Mouse (Mus musculus): Measurements from ENCODE around the gene Zfp316. TPM values are rescaled to one million over a fixed set of nuclear protein-coding genes. Genes with fewer than 3 reads are reported as not detected.

Zfp316 gene
- polyA plus RNA-seq, 1 experiment from 2014 or later: 0.26 TPM

GRCm38 (mm10) chr5:143226790-143227189 is 43.0 kb downstream of the Zfp316 start, which contains the start of gene Spdye4a:
Gene Spdye4a (minus strand): TSS chr5:143226890.
- Histone ChIP-seq H3K4me3 (ENCODE audit: low read depth, low read length) (no peak within 1 kb of the TSS), H3K36me3 (ENCODE audit: control insufficient read depth, insufficient read depth) (no peaks in the 10 kb centered on the region), H3K9ac (ENCODE audit: low read depth, low read length) (no peak within 1 kb of the TSS), H3K4me1 (ENCODE audit: control insufficient read depth, low read depth, low read length) (no peaks in the 10 kb centered on the region), H3K27ac (ENCODE audit: low read length) (no peak within 1 kb of the TSS), H3K4me2 (ENCODE audit: low read depth, low read length) (no peak within 1 kb of the TSS), H3K27me3 (ENCODE audit: control insufficient read depth, insufficient read depth, low read depth, low read length) (no peaks in the 10 kb centered on the region), H3K9me3 (replicated peaks; ENCODE audit: control insufficient read depth, low read length) (no peaks in the 10 kb centered on the region)
- 51% methylated on average over 3 of the region's 3 CpGs for WGBS (ENCODE audit: insufficient replicate concordance)
- ATAC-seq (ENCODE audit: low read depth): no peak

DNA sequence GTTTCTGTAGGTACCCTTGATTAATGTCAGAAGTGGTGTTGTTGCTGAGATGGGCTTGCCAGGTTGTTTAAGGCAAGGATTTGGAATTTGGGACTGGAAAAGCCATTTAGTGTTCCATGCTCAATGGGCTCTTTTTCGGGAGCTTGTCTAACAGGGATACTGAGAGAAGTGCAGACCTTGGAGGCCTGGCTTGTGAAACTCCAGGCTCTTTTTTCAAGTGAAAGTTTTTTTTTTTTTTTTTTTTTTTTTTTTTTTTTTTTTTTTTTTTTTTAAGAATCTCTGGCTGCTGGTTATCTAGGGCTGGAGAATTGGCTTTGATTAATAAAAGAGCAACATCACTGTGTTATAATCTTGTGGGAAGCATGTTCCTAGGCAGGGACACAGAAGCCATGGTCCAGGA is 47.5 kb downstream of the Zfp316 start:
- no peaks in the 10 kb centered on the region for H3K27me3 ChIP-seq (ENCODE audit: control insufficient read depth, insufficient read depth, low read depth, low read length)
- H3K4me2 ChIP-seq (ENCODE audit: low read depth, low read length): no peak overlapping the region
- H3K9ac ChIP-seq (ENCODE audit: low read depth, low read length): no peak overlapping the region
- no peaks in the 10 kb centered on the region for H3K36me3 ChIP-seq (ENCODE audit: control insufficient read depth, insufficient read depth)
- no peaks in the 10 kb centered on the region for H3K9me3 ChIP-seq (replicated peaks; ENCODE audit: control insufficient read depth, low read length)
- no peak for ATAC-seq (ENCODE audit: low read depth)
- no peak overlapping the region for H3K4me3 ChIP-seq (ENCODE audit: low read depth, low read length)
- H3K4me1 ChIP-seq (ENCODE audit: control insufficient read depth, low read depth, low read length): no peaks in the 10 kb centered on the region
- H3K27ac ChIP-seq (ENCODE audit: low read length): no peak overlapping the region
- 50% methylated on average over 1 of the region's 1 CpGs for WGBS (ENCODE audit: insufficient replicate concordance)

- H3K9ac ChIP-seq (ENCODE audit: low read depth, low read length): no peak overlapping the region
- WGBS (ENCODE audit: insufficient replicate concordance): 57% methylated on average over 5 of the region's 5 CpGs
- no peaks in the 10 kb centered on the region for H3K4me1 ChIP-seq (ENCODE audit: control insufficient read depth, low read depth, low read length)
- no peaks in the 10 kb centered on the region for H3K9me3 ChIP-seq (replicated peaks; ENCODE audit: control insufficient read depth, low read length)
- H3K4me2 ChIP-seq (ENCODE audit: low read depth, low read length): no peak overlapping the region
- no peaks in the 10 kb centered on the region for H3K36me3 ChIP-seq (ENCODE audit: control insufficient read depth, insufficient read depth)
- no peak overlapping the region for H3K4me3 ChIP-seq (ENCODE audit: low read depth, low read length)
- H3K27ac ChIP-seq (ENCODE audit: low read length): no peak overlapping the region
- H3K27me3 ChIP-seq (ENCODE audit: control insufficient read depth, insufficient read depth, low read depth, low read length): no peaks in the 10 kb centered on the region
- ATAC-seq (ENCODE audit: low read depth): no peak
These were observed 48.8 kb downstream of the Zfp316 start for GRCm38 (mm10) chr5:143220996-143221395.

- Histone ChIP-seq H3K4me3 (ENCODE audit: low read depth, low read length) (no peak overlapping the region), H3K4me2 (ENCODE audit: low read depth, low read length) (no peak overlapping the region), H3K9ac (ENCODE audit: low read depth, low read length) (no peak overlapping the region), H3K9me3 (replicated peaks; ENCODE audit: control insufficient read depth, low read length) (no peaks in the 10 kb centered on the region), H3K27me3 (ENCODE audit: control insufficient read depth, insufficient read depth, low read depth, low read length) (no peaks in the 10 kb centered on the region), H3K27ac (ENCODE audit: low read length) (no peak overlapping the region), H3K36me3 (ENCODE audit: control insufficient read depth, insufficient read depth) (no peaks in the 10 kb centered on the region), H3K4me1 (ENCODE audit: control insufficient read depth, low read depth, low read length) (no peaks in the 10 kb centered on the region)
- 49% methylated on average over 2 of the region's 2 CpGs for WGBS (ENCODE audit: insufficient replicate concordance)
- no peak for ATAC-seq (ENCODE audit: low read depth)
These were observed 56.0 kb downstream of the Zfp316 start for GRCm38 (mm10) chr5:143213832-143214231.

- no peaks in the 10 kb centered on the region; the same call in 1 of the 2 replicates for H3K9me3 ChIP-seq (replicated peaks; ENCODE audit: control insufficient read depth, low read length)
- H3K9ac ChIP-seq (ENCODE audit: low read depth, low read length): no peak overlapping the region
- ATAC-seq (ENCODE audit: low read depth): no peak
- H3K4me2 ChIP-seq (ENCODE audit: low read depth, low read length): no peak overlapping the region
- H3K27ac ChIP-seq (ENCODE audit: low read length): no peak overlapping the region
- WGBS (ENCODE audit: insufficient replicate concordance): 57% methylated on average over 3 of the region's 3 CpGs
- no peaks in the 10 kb centered on the region for H3K36me3 ChIP-seq (ENCODE audit: control insufficient read depth, insufficient read depth)
- H3K4me3 ChIP-seq (ENCODE audit: low read depth, low read length): no peak overlapping the region
- no peaks in the 10 kb centered on the region for H3K4me1 ChIP-seq (ENCODE audit: control insufficient read depth, low read depth, low read length)
- no peaks in the 10 kb centered on the region for H3K27me3 ChIP-seq (ENCODE audit: control insufficient read depth, insufficient read depth, low read depth, low read length)
These were observed 64.8 kb downstream of the Zfp316 start for GRCm38 (mm10) chr5:143205015-143205414.

Other genes starting within 250 kb of the Zfp316 start
- gene Rnf216, start 157.0 kb downstream of the Zfp316 start, polyA plus RNA-seq (2015; fragmentation: Nextera tagmentation; extraction: Ambion mirVana): 14.3 and 14.6 TPM in 2 replicates
- not detected in 2 replicates for gene Olfr718-ps1, start 122.4 kb downstream of the Zfp316 start, polyA plus RNA-seq (2015; fragmentation: Nextera tagmentation; extraction: Ambion mirVana)
- 1.4 and 1.5 TPM in 2 replicates for gene Rbak, start 89.2 kb downstream of the Zfp316 start, polyA plus RNA-seq (2015; fragmentation: Nextera tagmentation; extraction: Ambion mirVana)
- not detected in 2 replicates for gene Spdye4b, start 89.0 kb downstream of the Zfp316 start, polyA plus RNA-seq (2015; fragmentation: Nextera tagmentation; extraction: Ambion mirVana)
- not detected in 2 replicates for gene Spdye4a, start 43.1 kb downstream of the Zfp316 start, polyA plus RNA-seq (2015; fragmentation: Nextera tagmentation; extraction: Ambion mirVana)
- gene Zfp12, start 34.9 kb downstream of the Zfp316 start, polyA plus RNA-seq (2015; fragmentation: Nextera tagmentation; extraction: Ambion mirVana): 2.0 and 2.1 TPM in 2 replicates
- not detected in 2 replicates for gene Zfp853, start 23.6 kb upstream of the Zfp316 start, polyA plus RNA-seq (2015; fragmentation: Nextera tagmentation; extraction: Ambion mirVana)
- gene E130309D02Rik, start 45.3 kb upstream of the Zfp316 start, polyA plus RNA-seq (2015; fragmentation: Nextera tagmentation; extraction: Ambion mirVana): 16.6 and 16.8 TPM in 2 replicates
- gene Zdhhc4, start 59.2 kb upstream of the Zfp316 start, polyA plus RNA-seq (2015; fragmentation: Nextera tagmentation; extraction: Ambion mirVana): 23.9 and 25.5 TPM in 2 replicates
- gene Grid2ip, start 87.3 kb upstream of the Zfp316 start, polyA plus RNA-seq (2015; fragmentation: Nextera tagmentation; extraction: Ambion mirVana): not detected in 2 replicates
- 145 and 150 TPM in 2 replicates for gene Kdelr2, start 133.8 kb upstream of the Zfp316 start, polyA plus RNA-seq (2015; fragmentation: Nextera tagmentation; extraction: Ambion mirVana)
- gene Daglb, start 194.6 kb upstream of the Zfp316 start, polyA plus RNA-seq (2015; fragmentation: Nextera tagmentation; extraction: Ambion mirVana): 7.3 and 7.7 TPM in 2 replicates

Measured in liver, embryonic 16.5 days (tissue).